Mouse (Mus musculus) granulocyte monocyte progenitor cell, adult 5-6 weeks (primary cell): ENCODE results near the gene Dusp2. TPM values are rescaled to one million over a fixed set of nuclear protein-coding genes. Genes with fewer than 3 reads are reported as not detected.

Experiments used
- ATAC-seq: replicated peaks from 2 replicates; pipeline ENCODE4 v1.8.0; 2016; ENCODE audit warnings: mild to moderate bottlenecking, moderate TSS enrichment, inconsistent platforms; ENCODE audit not compliant: poor library complexity, severe bottlenecking
- total RNA-seq, 2 experiments: library from RNA; stranded (forward) in 1 of 2; stranded (reverse) in 1 of 2; fragments of 200-712, 200-1000 nt in 1 of 2; fragments of >200 nt in 1 of 2; fragmentation: Nextera tagmentation in 1 of 2; gene quantifications; 2 replicates each; pipeline ENCODE4 v1.2.3; 2014 to 2017

The Dusp2 gene
- total RNA-seq, 2 experiments from 2014 or later: 22.3 to 50.4 TPM

- ATAC-seq: peak; percentile 64
Measured at GRCm38 (mm10) chr2:127322671-127323285, 13.2 kb upstream of the Dusp2 start.

DNA sequence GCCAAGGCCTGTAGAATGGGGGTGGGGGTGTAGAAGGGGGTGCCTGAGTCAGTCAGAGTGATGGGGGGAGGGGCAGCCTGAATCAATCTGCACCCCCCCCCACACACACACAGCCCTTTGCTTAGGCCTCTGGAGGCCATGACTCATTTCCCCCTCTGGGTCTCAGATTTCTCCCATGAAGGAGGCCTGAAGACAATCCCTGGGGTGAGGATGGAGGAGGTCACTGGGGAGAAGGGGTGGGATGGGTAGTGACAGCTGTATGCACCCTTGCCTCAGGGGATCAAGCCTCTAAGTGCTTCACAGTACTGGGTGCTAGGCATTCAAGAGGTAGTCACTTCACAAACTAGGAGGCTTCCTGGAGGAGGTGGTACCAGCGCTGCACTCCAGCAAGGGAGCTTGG lies 12.3 kb upstream of the Dusp2 start:
- ATAC-seq: no peak

DNA sequence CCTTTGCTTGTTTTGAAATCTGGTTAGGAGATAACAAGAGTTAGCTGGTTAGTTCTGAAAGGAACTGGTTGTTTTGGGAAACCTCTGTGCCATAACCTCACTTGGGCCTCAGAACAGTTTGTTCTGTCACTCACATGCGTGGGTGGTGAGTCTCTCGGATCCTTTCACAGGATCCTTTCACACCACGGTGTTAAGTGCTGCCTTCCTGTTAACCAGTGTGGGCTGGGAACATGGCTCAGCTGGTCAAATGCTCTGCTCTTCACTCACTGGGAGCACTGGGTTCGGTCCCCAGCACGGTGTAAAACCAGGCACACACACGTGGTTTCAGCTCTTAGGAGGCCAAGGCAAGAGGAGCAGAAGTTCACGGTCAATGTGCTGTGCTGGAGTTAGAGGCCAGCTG lies 11.5 kb upstream of the Dusp2 start:
- no peak for ATAC-seq

DNA sequence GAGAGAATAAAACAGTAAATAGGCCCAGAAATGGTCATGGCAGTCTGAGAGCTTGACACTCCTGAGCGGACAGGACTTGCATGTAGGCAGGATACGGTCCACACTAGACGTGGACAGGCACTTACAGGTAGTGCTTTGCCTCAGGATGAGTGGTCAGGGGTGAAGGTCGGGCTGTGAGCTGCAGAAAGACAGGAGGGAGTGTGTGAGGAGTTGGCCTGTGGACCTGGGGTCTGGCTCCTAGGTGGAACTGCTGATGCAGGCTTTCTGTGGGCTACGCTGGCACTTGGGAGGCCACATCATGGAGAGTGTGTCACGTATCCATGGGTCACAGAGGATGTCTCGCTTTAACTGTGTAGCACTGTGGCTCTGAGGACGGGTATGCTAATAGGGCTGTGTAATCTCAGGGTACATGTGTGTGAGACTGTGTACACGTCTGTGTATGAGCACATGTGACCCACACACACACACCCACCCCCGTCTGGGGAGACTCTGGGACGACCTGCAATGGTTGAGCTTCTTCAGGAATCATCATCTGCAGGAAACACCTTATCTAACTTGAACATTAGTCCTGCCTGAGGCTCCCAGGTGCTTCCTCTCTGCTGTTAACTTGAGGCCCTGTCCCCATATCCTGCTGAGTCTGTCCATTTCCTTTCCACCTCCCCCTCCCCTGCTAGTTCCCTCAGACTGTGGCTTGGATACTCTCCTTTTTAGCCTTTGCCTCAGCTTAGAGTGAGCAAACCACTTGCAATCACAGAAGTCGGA lies 7.7 kb upstream of the Dusp2 start:
- ATAC-seq: peak; percentile 88

- no peak for ATAC-seq
Measured at GRCm38 (mm10) chr2:127332807-127333570, 3.0 kb upstream of the Dusp2 start.

GRCm38 (mm10) chr2:127333945-127334603 lies 1.9 kb upstream of the Dusp2 start:
- ATAC-seq: no peak

DNA sequence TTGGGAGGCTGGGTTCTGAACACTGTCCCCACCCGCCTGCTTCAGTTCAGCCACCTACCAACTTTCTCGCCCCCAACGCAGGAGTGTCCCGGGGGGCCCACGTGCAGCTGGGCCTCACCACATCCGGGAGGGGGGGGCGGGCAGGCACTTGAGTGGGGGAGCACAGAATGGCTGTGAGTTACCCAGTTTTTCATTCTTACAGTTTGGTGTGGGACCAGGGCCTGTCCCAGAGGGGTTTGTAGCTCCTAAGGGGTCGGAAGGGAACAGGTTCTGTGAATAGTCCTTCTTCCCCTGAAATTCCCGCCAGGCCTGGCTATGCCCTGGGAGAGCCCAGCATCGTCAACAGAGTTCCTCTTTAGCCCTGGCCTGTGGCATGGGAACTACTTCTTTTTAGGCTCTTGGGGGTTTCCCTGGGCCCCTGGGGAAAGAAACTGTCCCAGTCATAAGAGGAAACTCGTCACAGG lies 849 bp upstream of the Dusp2 start:
- peak; percentile 20 for ATAC-seq

DNA sequence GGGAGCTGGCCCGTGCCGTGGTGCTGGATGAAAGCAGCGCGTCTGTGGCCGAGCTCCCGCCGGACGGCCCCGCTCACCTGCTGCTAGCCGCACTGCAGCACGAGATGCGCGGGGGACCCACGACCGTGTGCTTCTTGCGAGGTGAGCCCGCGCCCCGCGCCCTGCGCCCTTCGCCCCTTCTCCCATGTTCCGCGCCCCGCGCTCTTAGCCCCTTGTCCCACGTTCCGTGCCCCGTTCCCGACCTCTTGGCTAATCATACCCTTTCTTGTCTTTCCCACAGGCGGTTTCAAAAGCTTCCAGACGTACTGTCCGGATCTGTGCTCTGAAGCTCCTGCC lies 506 bp downstream of the Dusp2 start:
- no peak for ATAC-seq

- no peak for ATAC-seq
Measured at GRCm38 (mm10) chr2:127336885-127337284, 926 bp downstream of the Dusp2 start.

DNA sequence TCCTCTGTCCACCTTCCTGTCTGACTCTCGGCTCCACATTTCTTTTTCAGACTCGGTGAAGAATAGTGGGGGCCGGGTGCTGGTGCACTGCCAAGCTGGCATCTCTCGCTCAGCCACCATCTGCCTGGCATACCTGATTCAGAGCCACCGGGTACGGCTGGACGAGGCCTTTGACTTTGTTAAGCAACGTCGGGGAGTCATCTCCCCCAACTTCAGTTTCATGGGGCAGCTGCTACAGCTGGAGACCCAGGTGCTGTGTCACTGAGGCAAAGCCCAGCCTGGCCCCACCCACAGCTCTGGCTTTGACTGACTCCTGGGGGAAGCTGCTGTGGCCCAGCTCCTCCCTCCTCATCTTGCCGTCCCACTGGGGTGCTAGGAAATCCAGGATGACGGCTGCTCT lies 1.6 kb downstream of the Dusp2 start:
- peak; percentile 19 for ATAC-seq

GRCm38 (mm10) chr2:127338012-127338411 lies 2.1 kb downstream of the Dusp2 start:
- ATAC-seq: no peak

GRCm38 (mm10) chr2:127338416-127338815 lies 2.5 kb downstream of the Dusp2 start, which contains the start of gene Astl:
TSS of gene Astl (plus strand) at chr2:127338639.
- ATAC-seq: no peak

GRCm38 (mm10) chr2:127338833-127339232 lies 2.9 kb downstream of the Dusp2 start:
- ATAC-seq: peak; percentile 21

DNA sequence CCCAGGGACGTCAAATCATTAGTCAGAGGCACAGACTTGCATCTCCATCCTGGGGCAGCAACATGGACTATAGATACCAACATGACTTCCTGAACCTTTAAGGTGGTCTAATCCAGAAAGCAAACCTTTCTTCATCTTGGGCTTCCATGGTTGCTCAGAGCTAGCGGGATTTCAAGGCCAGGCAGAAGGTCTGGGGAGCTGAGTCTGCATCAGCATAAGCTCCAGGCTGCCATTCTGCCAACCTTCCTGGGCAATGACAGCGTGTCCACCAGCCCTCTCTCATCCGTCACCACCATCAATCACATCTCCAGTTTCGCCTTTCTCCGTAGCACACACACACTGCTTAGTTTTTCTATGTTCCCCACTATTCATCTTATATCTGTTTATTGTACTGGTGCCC lies 3.3 kb downstream of the Dusp2 start:
- ATAC-seq: no peak

DNA sequence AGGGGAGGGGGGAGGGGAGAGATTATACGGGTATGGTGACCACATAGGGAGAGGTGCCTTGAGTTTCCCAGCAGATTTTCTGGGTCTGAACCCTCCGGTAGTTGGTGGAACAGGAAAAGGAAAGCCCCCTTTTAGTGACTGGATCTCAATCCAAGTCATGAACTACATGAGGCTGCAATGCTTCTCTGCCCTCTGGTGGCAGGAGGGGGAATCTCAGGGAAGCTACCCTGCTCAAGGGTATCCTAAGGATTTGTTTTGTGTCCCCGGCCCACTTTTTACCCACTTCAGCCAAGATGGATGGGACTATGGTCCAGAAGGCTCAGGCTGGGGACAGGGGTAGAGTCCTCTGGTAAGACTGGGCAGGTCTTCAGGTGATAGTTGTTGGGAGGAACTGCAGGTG lies 5.2 kb downstream of the Dusp2 start:
- ATAC-seq: no peak

DNA sequence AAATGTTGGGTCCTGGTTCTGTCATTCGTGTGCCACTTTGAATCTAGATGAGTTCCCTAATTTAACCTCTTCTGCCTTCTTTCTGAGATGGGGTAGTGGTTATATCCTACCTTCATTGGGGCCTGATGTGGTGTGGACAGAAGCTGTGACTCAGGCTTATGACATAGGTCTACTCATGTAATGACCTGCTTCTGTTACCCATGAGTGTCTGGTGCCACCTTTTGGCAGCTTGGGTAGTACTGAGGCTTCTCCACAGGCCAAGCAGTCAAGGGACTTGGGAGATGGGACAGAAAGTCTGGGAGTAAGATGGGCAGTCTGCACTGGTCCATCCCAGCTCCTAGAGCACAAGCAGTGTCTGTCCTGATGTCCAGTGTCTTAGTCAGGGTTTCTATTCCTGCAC lies 10.4 kb downstream of the Dusp2 start:
- ATAC-seq: peak; percentile 70

GRCm38 (mm10) chr2:127347147-127347985 lies 11.4 kb downstream of the Dusp2 start:
- no peak for ATAC-seq

DNA sequence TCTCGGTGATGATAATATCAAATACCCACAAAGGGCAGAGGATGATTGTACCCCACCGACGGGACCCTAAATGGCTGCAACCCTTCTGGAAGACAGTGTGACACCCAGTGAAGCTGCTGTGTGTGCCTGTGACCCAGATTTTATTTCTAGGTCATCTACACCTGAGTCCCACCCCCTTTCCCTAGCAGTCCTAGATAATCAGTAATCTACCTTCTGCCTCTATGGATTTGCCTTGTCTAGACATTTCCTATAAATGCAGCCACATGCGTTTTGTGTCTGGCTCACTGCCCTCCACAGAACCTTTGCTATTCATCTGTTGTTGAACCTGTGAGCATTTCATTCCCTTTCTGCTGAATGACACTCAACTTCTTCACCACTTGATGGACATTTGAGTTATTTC lies 17.9 kb downstream of the Dusp2 start:
- no peak for ATAC-seq

DNA sequence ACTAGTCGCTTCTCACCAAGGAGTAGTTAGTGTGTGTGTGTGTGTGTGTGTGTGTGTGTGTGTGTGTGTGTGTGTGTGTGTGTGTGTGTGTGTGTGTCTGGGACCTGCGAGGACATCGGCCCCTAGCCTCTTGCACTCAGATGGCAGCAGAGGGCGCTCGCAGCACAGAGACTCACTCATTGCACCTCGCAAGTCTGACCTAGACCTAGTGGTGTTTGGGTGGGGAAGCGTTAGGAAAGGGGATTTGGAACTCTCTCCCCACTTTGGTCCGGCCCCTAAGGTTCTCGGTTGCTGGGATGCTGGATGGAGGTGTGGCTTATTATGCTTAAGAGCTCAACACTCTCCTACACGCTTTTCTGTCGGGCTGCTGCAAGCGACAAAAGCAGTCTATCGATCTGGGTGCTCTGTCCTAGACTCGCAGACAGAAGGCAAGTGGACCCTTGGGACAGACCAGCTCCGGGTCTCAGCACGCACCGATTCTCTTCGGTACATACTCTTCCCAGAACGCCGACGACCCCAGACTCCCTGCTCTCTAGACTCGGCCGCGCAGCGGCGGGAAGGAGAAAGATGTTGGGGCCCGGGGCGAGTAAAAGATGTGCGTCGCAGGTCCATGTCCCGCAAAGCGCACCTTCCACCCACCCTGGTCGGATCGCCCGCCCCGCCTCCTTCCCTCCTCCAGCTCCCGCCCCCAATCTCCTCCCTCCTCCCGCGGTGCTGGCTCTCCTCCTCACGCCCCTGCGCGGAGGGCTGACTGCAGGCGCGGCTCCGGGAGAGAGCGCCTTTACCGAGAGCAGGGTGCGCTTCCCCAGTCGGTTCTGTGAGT lies 26.7 kb downstream of the Dusp2 start, which contains the start of gene Adra2b:
Adra2b (plus strand) TSS at position 750 of the 823 bp plus-strand sequence.
- peak; percentile 92 for ATAC-seq
